Mouse (Mus musculus) thymus, postnatal 36 days (tissue): ENCODE results near the gene Olfr1028.

Source experiments
- DNase-seq, 2 experiments: peaks; one replicate each; pipeline ENCODE4 v3.0.0; 2022; ENCODE audit warnings: mixed read lengths in 2 of 2

Olfr1028 gene

DNA sequence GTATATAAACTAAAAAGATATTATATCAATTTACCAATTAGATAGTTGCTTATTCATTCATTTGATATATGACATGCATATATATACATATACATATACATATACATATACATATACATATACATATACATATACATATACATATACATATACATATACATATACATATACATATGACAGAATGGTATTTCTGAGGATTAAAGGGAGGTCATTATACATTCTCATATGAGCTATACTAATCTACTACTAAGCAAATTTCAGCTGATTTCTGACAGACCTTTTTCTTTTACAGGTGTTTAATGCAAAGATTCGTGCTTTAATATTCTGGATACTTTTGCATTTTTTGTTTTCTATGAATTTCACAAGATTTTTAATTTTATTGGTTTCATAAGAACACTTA, at the start of gene Olfr1028:
Olfr1028 (plus strand) TSS at position 301 of the 400 bp plus-strand sequence.
- DNase-seq: no peak

DNA sequence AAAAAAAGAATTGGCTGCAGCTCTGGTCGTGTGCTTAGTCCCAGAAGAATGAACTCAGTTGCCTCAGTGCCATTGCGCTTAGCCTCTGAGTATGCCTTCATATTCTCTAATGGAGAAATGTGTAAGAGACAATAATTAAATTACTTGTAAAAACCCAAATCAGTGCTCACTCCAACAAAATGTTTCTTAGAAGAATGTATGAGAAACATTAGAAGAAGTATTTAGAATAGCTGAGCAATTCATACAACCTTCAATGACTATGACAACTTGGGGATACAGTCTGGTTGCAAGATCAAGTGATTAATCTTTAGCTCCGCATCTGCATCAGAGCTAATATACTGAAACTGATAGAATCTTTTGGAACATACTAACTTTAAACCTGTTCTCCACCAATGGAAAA, 45.3 kb upstream of the Olfr1028 start, which contains the start of gene Olfr1024:
Olfr1024 (minus strand) TSS at position 101 of the 400 bp plus-strand sequence.
- DNase-seq: no peak

DNA sequence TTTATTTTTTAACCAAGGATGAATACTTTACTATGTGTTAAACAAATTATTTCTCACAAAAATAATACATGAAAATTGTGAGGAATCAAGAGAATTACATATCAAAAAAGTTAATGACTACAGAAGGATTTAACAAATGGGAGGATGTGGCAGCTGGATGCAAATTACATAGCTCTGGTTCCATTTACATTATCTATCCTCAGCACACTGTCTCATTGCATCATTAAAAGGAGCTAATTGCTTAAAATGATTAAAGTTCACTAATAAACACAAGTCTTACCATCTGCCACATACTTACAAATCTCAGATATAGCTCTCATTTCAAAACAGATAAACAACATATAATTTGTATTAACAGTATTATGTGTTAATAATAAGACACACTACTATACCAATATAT, 37.0 kb upstream of the Olfr1028 start:
- DNase-seq: no peak

DNA sequence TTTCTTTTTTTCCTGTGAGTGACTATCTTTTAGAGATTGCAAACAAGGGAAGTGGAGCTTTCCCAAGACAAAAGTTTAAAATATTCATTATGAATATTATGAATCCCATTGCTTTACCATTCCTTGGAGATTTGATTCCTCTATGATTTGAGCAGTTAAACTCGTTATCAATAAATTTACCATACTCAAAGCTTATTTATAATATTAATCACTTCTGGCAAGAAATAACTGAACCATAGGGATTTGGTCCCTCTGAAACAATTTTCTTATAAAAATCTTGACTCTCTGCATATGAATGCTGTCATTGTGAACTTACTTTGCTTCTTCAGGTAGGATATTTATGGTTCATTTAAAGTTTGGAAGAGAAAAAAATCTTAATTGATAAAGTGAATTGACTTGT, 35.3 kb upstream of the Olfr1028 start, which contains the start of gene Olfr1025-ps1:
Olfr1025-ps1 (plus strand) TSS at position 301 of the 400 bp plus-strand sequence.
- no peak for DNase-seq

DNA sequence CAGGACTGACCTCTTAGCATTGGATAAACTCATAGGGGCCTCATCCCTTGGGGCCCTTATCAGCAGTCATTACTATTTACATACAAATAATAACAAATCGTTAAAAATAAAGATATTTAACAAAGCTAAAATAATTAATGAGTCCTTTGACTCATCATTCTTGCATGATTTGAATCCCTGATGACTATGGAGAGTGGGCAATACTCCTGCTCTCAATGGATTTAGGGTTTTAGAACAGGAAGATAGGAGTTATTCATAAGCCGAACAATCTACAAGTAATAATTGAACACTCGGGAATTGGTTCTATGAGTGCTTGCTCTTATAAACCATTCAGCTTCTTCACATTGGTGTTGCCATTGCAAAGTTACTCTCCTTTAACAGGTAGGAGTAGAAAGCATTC, 29.0 kb upstream of the Olfr1028 start, which contains the start of gene Olfr1026:
Olfr1026 (plus strand) TSS at position 301 of the 400 bp plus-strand sequence.
- no peak for DNase-seq

DNA sequence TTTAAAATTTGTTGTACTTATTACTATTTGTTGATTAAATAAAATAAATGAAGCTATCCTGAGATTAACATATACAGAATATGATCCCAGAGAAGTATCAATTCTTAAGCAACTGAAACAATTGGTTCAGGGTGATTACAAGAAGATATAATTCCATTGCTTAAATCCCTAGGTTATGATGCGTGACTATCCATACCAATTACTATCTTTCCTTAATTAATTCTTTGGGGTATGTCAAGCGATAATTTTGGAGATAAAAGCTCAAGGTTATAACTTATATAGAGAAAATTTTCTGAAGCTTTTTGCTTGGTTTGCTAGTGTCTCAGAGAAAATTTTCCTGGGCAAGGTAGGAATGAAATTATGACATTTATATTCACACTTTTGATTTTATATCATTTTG, 23.4 kb downstream of the Olfr1028 start, which contains the start of gene Olfr1029:
Olfr1029 (plus strand) TSS at position 301 of the 400 bp plus-strand sequence.
- DNase-seq: no peak

DNA sequence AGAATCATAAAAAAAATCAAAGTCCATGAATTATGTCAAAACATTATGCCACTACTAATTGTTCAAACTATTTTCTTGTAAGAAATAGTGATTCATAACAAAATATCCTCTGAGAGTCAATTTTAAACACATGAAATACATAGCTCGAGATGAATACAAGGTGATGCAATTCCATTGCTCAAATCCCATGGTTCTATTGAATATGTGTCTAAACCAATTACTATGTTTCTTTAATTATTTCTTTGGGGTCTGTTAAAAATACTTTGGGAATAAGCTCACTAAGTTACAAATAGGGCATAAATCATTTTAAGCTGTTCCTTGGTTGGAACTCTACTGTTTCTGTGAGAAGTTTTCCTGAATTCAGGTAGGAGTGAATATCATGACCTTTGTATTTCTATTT, 28.7 kb downstream of the Olfr1028 start, which contains the start of gene Olfr1030:
Olfr1030 (plus strand) TSS at position 301 of the 400 bp plus-strand sequence.
- DNase-seq: no peak

DNA sequence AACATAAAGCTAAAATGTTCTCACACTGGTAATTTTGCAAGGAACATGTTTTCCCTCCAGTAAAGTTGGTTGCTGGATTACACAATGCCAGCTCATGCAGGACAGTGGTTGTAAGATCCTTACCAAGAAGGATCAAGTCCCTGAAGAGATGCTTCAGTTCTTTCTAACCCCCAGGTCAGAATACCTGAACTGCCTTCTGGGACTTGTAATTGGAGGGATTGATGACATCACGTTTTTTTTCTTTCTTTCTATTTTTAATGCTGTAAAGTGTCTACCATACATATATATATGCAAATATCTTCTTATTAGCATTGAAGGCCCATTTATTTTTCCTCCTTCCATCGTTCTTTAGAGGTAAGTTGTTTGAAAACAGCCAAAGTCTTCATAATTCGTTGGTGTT, 39.8 kb downstream of the Olfr1028 start, which contains the start of gene Olfr1031:
Olfr1031 (plus strand) TSS at position 301 of the 400 bp plus-strand sequence.
- no peak for DNase-seq
